Mouse (Mus musculus): ENCODE measurements at regions not wholly inside any gene's neighbourhood (a gene's known extent, or its start where the extent isn't known, plus 50 kb on each side); places are given as distances from the start of the nearest gene placed in this dataset.

GRCm38 (mm10) chr6:117622946-117623345 is 218.0 kb upstream of the Zfp637 start:
- no peak for TF ChIP-seq ELF1 (IDR thresholded peaks at IDR 0.05; ENCODE audit: low read depth, low read length)
- no peak for TF ChIP-seq UBTF (IDR thresholded peaks at IDR 0.05; ENCODE audit: borderline replicate concordance, insufficient read depth, low read depth, low read length)
- TF ChIP-seq USF1 (IDR thresholded peaks at IDR 0.05; ENCODE audit: low read depth, low read length): no peak
- no peak for TF ChIP-seq CTCF (IDR thresholded peaks at IDR 0.05 in 2 of 3, conservative IDR thresholded peaks at IDR 0.05 in 1 of 3; ENCODE audit: control insufficient read depth in 1 of 3, insufficient read depth in 1 of 3, low read depth in 2 of 3, low read length in 3 of 3, poor library complexity in 1 of 3, severe bottlenecking in 1 of 3)
- no peak for TF ChIP-seq EP300 (IDR thresholded peaks at IDR 0.05; ENCODE audit: low read depth in 1 of 2, low read length in 2 of 2)
- TF ChIP-seq TCF12 (IDR thresholded peaks at IDR 0.05; ENCODE audit: low read depth, low read length): no peak
- no peak for TF ChIP-seq MAZ (IDR thresholded peaks at IDR 0.05; ENCODE audit: low read depth, low read length)
- TF ChIP-seq GATA1 (IDR thresholded peaks at IDR 0.05; ENCODE audit: low read depth, low read length): no peak
- TF ChIP-seq ZNF384 (IDR thresholded peaks at IDR 0.05; ENCODE audit: low read depth, low read length): no peak
- no peak for TF ChIP-seq CHD2 (IDR thresholded peaks at IDR 0.05; ENCODE audit: low read length)
